Mouse (Mus musculus) hindbrain, embryonic 11.5 days (tissue): ENCODE results near the gene Nagk. TPM values are rescaled to one million over a fixed set of nuclear protein-coding genes. Genes with fewer than 3 reads are reported as not detected.

Source experiments
- ATAC-seq: fragments of 200-750 bp; cut with Nextera tagmentation; 2 replicates; pipeline ENCODE4 v1.8.0; 2017; ENCODE audit warnings: mild to moderate bottlenecking, moderate TSS enrichment, moderate library complexity; ENCODE audit not compliant: low FRiP score
- DNase-seq: peaks from one replicate; pipeline ENCODE4 v3.0.0-alpha.2; 2015; ENCODE audit warnings: low spot score
- H3K27ac ChIP-seq: fragments of 300-500 bp; sonication (generic); 2 replicates; pipeline ENCODE4 v1.5.1; 2014; ENCODE audit warnings: mild to moderate bottlenecking, low read depth, low read length
- H3K27me3 ChIP-seq: fragments of 300-500 bp; sonication (generic); 2 replicates; pipeline ENCODE4 v1.6.1; 2014; ENCODE audit warnings: mild to moderate bottlenecking, low read length, moderate library complexity, mixed read lengths; ENCODE audit not compliant: control insufficient read depth, insufficient read depth
- H3K36me3 ChIP-seq: fragments of 300-500 bp; sonication (generic); 2 replicates; pipeline ENCODE4 v1.6.1; 2014; ENCODE audit warnings: mild to moderate bottlenecking, low read length, moderate library complexity, mixed read lengths; ENCODE audit not compliant: control insufficient read depth, insufficient read depth
- H3K4me1 ChIP-seq: fragments of 300-500 bp; sonication (generic); replicated peaks from 2 replicates; pipeline ENCODE4 v1.6.1; 2014; ENCODE audit warnings: low read length, mixed read lengths; ENCODE audit not compliant: control insufficient read depth, insufficient read depth
- H3K4me2 ChIP-seq: fragments of 300-500 bp; sonication (generic); replicated peaks from 2 replicates; pipeline ENCODE4 v1.6.1; 2014; ENCODE audit warnings: mild to moderate bottlenecking, low read depth, low read length
- H3K4me3 ChIP-seq: fragments of 300-500 bp; sonication (generic); 2 replicates; pipeline ENCODE4 v1.5.1; 2014; ENCODE audit warnings: low read depth, low read length
- H3K9ac ChIP-seq: fragments of 300-500 bp; sonication (generic); 2 replicates; pipeline ENCODE4 v1.6.1; 2014; ENCODE audit warnings: low read depth, low read length
- H3K9me3 ChIP-seq: fragments of 300-500 bp; sonication (generic); 2 replicates; pipeline ENCODE4 v1.6.1; 2016; ENCODE audit warnings: low read length; ENCODE audit not compliant: control insufficient read depth
- WGBS: fragments of 180-500 bp; shearing (Covaris S2); extraction: QIAGEN DNeasy Blood & Tissue Kit; methylation state at CpG from one replicate; pipeline ENCODE4 v1.1.7; 2014; 5-methylcytosine and 5-hydroxymethylcytosine counted together
- polyA plus RNA-seq: library from polyadenylated mRNA; unstranded; fragments of >200 nt; fragmentation: Nextera tagmentation; extraction: Ambion mirVana; gene quantifications from 2 replicates; pipeline ENCODE4 v1.2.1, GENCODE M21; 2014

Nagk gene
- polyA plus RNA-seq, 1 experiment from 2014 or later: 42.6 TPM

- no peak overlapping the region for H3K9ac ChIP-seq
- no peak for ATAC-seq
- H3K4me1 ChIP-seq: no peaks in the 10 kb centered on the region
- no peak overlapping the region for H3K4me2 ChIP-seq
- peaks cover 7% of the 10 kb centered on the region for H3K27me3 ChIP-seq
- no peak overlapping the region for H3K4me3 ChIP-seq
- H3K27ac ChIP-seq: no peak overlapping the region
- H3K9me3 ChIP-seq: no peaks in the 10 kb centered on the region
- H3K36me3 ChIP-seq: no peaks in the 10 kb centered on the region; the same call in 1 of the 2 replicates
- WGBS: 93% methylated on average over 5 of the region's 5 CpGs
- no peak for DNase-seq
Measured at GRCm38 (mm10) chr6:83768485-83768884, 26.3 kb upstream of the Nagk start.

- WGBS: 70% methylated on average over 8 of the region's 9 CpGs
- Histone ChIP-seq H3K4me1 (0 out of 2 replicates have a peak, but pooled peaks cover 5% of the 10 kb centered on the region), H3K27me3 (no peaks in the 10 kb centered on the region), H3K4me3 (peak overlapping the region; percentile 93; the same call in 1 of the 2 replicates), H3K9me3 (no peaks in the 10 kb centered on the region), H3K27ac (no peak overlapping the region), H3K36me3 (no peaks in the 10 kb centered on the region; the same call in 1 of the 2 replicates), H3K9ac (no peak overlapping the region), H3K4me2 (no peak overlapping the region)
- DNase-seq: no peak
- ATAC-seq: no peak
Measured at GRCm38 (mm10) chr6:83774126-83774525, 20.7 kb upstream of the Nagk start.

- DNase-seq (no peak), ATAC-seq (peak; percentile 58)
- Histone ChIP-seq H3K36me3 (no peaks in the 10 kb centered on the region), H3K4me3 (peak overlapping the region; percentile 93), H3K27ac (peak overlapping the region; percentile 14; the same call in 1 of the 2 replicates), H3K27me3 (no peaks in the 10 kb centered on the region), H3K9me3 (no peaks in the 10 kb centered on the region), H3K9ac (peak overlapping the region; percentile 93), H3K4me1 (0 out of 2 replicates have a peak, but pooled peaks cover 5% of the 10 kb centered on the region), H3K4me2 (peak overlapping the region; percentile 83)
- WGBS: 2% methylated on average over 14 of the region's 14 CpGs
Measured at GRCm38 (mm10) chr6:83774781-83775563, 19.8 kb upstream of the Nagk start.

GRCm38 (mm10) chr6:83775638-83776293 is 19.0 kb upstream of the Nagk start, which contains the start of gene Tex261:
Gene Tex261, minus strand, starts transcription at chr6:83775813.
- under 1% methylated on average over 33 of the region's 45 CpGs for WGBS
- no peaks in the 10 kb centered on the region for H3K36me3 ChIP-seq
- no peaks in the 10 kb centered on the region for H3K9me3 ChIP-seq
- H3K4me1 ChIP-seq: 0 out of 2 replicates have a peak, but pooled peaks cover 5% of the 10 kb centered on the region
- peak within 1 kb of the TSS; percentile 83 for H3K4me2 ChIP-seq
- peak within 1 kb of the TSS; percentile 93 for H3K4me3 ChIP-seq
- no peaks in the 10 kb centered on the region for H3K27me3 ChIP-seq
- peak within 1 kb of the TSS; percentile 93 for H3K9ac ChIP-seq
- ATAC-seq (peak; percentile 96), DNase-seq (peak; percentile 93)
- peak within 1 kb of the TSS; percentile 14; the same call in 1 of the 2 replicates for H3K27ac ChIP-seq

GRCm38 (mm10) chr6:83778306-83778705 is 16.5 kb upstream of the Nagk start:
- H3K9ac ChIP-seq: no peak overlapping the region
- 0 out of 2 replicates have a peak, but pooled peaks cover 5% of the 10 kb centered on the region for H3K4me1 ChIP-seq
- no peak overlapping the region for H3K27ac ChIP-seq
- H3K4me2 ChIP-seq: no peak overlapping the region
- no peaks in the 10 kb centered on the region for H3K9me3 ChIP-seq
- H3K4me3 ChIP-seq: no peak overlapping the region
- ATAC-seq (no peak), DNase-seq (no peak)
- no peaks in the 10 kb centered on the region for H3K36me3 ChIP-seq
- no peaks in the 10 kb centered on the region for H3K27me3 ChIP-seq
- 77% methylated on average over 7 of the region's 7 CpGs for WGBS

- H3K9ac ChIP-seq: no peak overlapping the region
- H3K4me3 ChIP-seq: no peak overlapping the region
- H3K36me3 ChIP-seq: no peaks in the 10 kb centered on the region
- H3K4me1 ChIP-seq: 0 out of 2 replicates have a peak, but pooled peaks cover 5% of the 10 kb centered on the region
- H3K9me3 ChIP-seq: no peaks in the 10 kb centered on the region
- ATAC-seq (no peak), DNase-seq (peak; percentile 62)
- no peaks in the 10 kb centered on the region for H3K27me3 ChIP-seq
- no peak overlapping the region for H3K27ac ChIP-seq
- WGBS: 5% methylated on average over 5 of the region's 5 CpGs
- H3K4me2 ChIP-seq: no peak overlapping the region
Measured at GRCm38 (mm10) chr6:83779026-83779425, 15.8 kb upstream of the Nagk start.

GRCm38 (mm10) chr6:83786426-83786825 is 8.4 kb upstream of the Nagk start:
- no peak for DNase-seq
- no peak for ATAC-seq
- 69% methylated on average over 3 of the region's 3 CpGs for WGBS
- Histone ChIP-seq H3K36me3 (no peaks in the 10 kb centered on the region), H3K9me3 (no peaks in the 10 kb centered on the region), H3K9ac (no peak overlapping the region), H3K27ac (no peak overlapping the region), H3K4me1 (no peaks in the 10 kb centered on the region), H3K27me3 (no peaks in the 10 kb centered on the region), H3K4me3 (no peak overlapping the region), H3K4me2 (no peak overlapping the region)

GRCm38 (mm10) chr6:83788554-83788953 is 6.2 kb upstream of the Nagk start:
- H3K4me2 ChIP-seq: no peak overlapping the region
- no peaks in the 10 kb centered on the region for H3K36me3 ChIP-seq
- no peaks in the 10 kb centered on the region for H3K4me1 ChIP-seq
- H3K27me3 ChIP-seq: no peaks in the 10 kb centered on the region
- H3K9me3 ChIP-seq: no peaks in the 10 kb centered on the region
- H3K27ac ChIP-seq: no peak overlapping the region
- DNase-seq (peak; percentile 7), ATAC-seq (peak; percentile 38; the same call in 1 of the 2 replicates)
- no peak overlapping the region for H3K4me3 ChIP-seq
- H3K9ac ChIP-seq: no peak overlapping the region
- WGBS: 51% methylated on average over 7 of the region's 7 CpGs
